Mouse (Mus musculus) thymus, adult 2 months (tissue): ENCODE measurements around the gene Igdcc4.

Experiments used
- CTCF ChIP-seq: fragments of 200-500 bp; IDR thresholded peaks from 2 replicates; pipeline ENCODE4 v1.5.1; 2012; ENCODE audit warnings: mild to moderate bottlenecking, control low read depth, low read length, moderate library complexity, borderline replicate concordance; ENCODE audit not compliant: control insufficient read depth, poor library complexity, insufficient read depth; ENCODE audit errors: extremely low read depth
- POLR2A ChIP-seq: fragments of 200-500 bp; IDR thresholded peaks from 2 replicates; pipeline ENCODE4 v1.6.1; 2012; ENCODE audit warnings: mild to moderate bottlenecking, low read length, control low read depth, moderate library complexity; ENCODE audit not compliant: control insufficient read depth, poor library complexity, insufficient read depth; ENCODE audit errors: extremely low read depth

DNA sequence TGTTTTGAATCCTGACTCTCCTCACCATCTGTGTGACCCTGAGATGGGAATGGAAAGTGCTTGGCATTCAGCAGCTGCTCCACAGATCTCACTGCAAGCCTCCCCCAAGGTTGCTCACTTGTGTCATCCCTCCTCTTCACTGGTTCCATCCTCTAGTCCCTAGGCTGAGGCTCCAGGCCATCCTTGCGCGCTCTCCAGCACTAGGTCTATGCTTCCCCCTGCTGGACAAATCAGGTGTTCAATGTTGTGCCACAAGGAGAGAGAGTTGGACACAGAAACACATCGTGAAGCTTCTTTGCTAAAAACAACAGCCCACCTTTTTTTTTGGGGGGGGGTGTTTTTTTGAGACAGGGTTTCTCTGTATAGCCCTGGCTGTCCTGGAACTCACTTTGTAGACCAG lies 19.6 kb downstream of the Igdcc4 start:
- TF ChIP-seq CTCF (peak; percentile 41; the same call in 1 of the 2 replicates), POLR2A (no peak)
